Mouse (Mus musculus) spleen, adult 2 months (tissue): ENCODE data around the gene Sec22a.

ENCODE experiments used
- CTCF ChIP-seq: fragments of 200-500 bp; IDR thresholded peaks from 2 replicates; pipeline ENCODE4 v1.5.1; 2011; ENCODE audit warnings: mild to moderate bottlenecking, inconsistent platforms; ENCODE audit not compliant: insufficient read depth, insufficient read length, insufficient replicate concordance; ENCODE audit errors: extremely low read depth
- POLR2A ChIP-seq: fragments of 200-500 bp; IDR thresholded peaks from 2 replicates; pipeline ENCODE4 v1.6.1; 2011; ENCODE audit warnings: low read depth, low read length, inconsistent platforms

- TF ChIP-seq CTCF (no peak), POLR2A (no peak)
Measured at GRCm38 (mm10) chr16:35287244-35287643, 76.5 kb downstream of the Sec22a start.
